Mouse (Mus musculus) thymus, postnatal 0 days (tissue): ENCODE results near the gene Paqr7. TPM values are rescaled to one million over a fixed set of nuclear protein-coding genes. Genes with fewer than 3 reads are reported as not detected.

Source experiments
- DNase-seq: peaks from one replicate; pipeline ENCODE4 v3.0.0-alpha.2; 2015; ENCODE audit warnings: low spot score
- polyA plus RNA-seq: library from polyadenylated mRNA; unstranded; fragments of >200 nt; fragmentation: Nextera tagmentation; extraction: Ambion mirVana; gene quantifications from 2 replicates; pipeline ENCODE4 v1.2.1, GENCODE M21; 2015

Gene Paqr7
- polyA plus RNA-seq = 8.1 TPM in 2 replicates

GRCm38 (mm10) chr4:134496595-134497210 is at the start of gene Paqr7:
Gene Paqr7 (plus strand): TSS chr4:134496697.
- peak; percentile 42 for DNase-seq

DNA sequence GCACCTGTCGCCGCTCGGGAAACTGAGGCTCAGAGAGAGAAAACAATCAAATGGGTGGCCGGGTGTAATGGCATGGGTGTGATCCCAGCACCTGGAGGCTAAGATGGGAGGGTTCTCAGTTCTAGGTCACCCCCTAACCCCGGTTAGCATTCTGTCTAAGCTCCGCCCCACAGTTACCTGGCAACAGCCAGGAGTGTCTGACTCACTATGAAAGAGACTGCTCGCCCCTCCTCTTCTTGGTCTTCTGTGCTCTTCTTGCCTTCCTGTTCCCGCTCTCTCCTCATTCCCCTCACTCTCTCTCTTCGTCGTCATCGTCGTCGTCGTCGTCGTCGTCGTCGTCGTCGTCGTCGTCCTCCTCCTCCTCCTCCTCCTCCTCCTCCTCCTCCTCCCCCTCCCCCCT is 48.5 kb upstream of the Paqr7 start:
- DNase-seq = peak; percentile 47

DNA sequence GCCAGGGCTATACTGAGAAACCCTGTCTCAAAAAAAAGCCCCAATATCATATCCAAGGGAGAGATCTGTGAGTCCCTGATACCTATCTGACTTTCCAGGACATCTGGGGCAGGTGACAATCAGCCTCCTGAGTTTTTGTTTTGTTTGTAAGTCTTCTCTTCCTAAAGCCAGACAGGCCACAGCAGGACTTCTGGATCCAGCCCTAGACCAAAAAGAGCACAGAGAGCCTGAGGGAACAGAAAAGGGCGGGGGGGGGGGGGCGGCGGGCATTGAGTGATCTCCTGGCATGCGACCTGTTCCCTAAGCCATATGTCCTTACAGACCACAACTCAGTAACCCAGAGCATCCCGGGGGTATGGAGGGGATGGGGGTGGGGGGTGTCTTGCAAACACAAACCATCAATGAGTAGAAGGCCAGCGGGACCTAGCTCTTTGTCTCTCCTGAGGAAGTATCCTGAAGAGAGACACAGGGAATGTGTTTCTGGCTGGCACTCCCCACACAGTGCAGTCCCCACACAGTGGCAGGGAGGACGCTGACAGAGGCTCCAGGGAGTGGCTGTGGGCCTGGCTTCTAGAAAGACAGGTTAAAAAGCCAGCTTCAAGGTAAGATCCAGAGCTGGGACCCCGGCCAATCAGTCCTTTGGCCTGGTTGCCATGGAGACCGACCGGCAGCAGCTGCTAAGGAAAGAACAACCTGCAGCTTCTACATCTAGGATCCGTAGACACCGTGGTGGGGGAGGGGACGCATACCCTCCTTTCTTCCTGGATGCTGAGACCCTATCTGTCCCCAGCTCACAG is 46.7 kb upstream of the Paqr7 start:
- DNase-seq = no peak

- DNase-seq = no peak
These were observed 45.9 kb upstream of the Paqr7 start for GRCm38 (mm10) chr4:134450392-134451195.

DNA sequence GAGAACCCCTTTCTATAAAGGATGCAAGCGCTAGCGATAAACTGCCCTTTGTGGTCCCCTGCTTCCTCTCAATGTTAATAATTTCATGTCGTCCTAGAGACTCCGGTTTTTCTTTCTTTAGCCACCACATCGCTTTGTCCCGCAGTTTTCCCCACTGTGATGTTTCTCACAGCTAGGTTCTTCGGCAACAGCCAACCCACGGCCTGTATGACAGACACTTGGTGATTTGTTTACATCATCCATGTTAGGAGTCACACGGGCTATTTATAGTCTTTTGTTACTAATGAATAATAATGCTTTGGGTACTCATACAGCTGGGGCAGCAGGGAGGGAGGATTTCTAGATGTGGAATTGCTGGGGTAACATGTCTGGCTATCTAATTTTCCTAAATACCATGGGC is 45.0 kb upstream of the Paqr7 start:
- no peak for DNase-seq

DNA sequence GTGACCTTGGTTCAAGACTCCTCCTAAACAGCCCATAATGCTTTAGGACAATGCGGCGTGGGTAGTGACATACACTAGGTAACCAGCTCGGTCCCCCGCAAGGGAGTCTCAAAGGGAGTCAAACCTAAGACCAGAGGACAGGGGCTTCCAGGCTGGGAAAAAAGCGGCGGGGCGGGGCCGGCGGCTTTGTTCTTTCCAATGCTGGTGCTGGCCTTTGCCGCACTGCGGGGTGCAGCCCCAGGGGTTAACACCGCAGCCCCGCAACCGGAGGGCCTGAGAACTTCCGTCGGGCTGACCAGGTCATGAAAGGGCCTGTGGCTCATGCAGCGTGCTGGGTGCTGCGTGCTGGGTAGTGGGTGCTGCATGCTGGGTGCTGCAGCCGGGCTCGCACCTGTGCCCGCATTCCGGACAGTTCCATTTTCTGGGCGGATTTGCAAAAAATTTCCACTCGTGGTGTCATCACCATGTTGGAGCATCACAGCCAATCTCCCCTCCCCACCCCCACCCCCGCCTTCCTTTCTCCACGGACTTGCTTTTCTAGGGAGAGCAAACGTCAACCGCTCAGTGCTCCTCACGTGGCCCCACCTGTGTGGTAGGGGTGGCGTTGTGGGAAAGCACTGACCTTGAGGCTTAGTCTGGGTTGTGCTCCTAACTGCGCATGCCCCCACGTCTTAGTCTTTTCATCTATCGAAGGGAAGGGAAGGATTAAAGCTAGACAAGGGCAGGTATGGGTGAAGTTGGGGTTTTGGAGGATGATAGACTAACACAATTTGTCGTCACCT is 42.7 kb upstream of the Paqr7 start:
- DNase-seq = no peak

DNA sequence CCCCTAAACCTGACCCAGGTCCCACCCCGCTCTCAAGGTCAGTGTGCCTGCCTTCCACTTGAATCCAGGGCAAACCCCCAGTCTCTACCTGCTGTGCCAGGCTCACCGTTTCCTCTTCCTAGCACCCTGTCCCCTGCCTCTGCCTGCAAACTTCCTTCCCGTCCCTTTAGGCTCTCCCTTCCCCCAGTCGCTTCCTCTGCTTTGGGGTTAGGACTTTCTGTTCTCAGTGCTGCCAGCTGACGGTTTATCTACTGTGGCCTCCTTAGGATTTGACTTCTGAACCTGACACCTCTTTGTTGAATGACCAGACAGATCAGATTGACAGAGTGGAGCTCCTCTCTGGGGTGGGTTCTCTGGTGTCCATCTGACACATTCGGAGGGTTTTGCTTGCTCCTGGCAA is 41.2 kb upstream of the Paqr7 start:
- DNase-seq = peak; percentile 48

DNA sequence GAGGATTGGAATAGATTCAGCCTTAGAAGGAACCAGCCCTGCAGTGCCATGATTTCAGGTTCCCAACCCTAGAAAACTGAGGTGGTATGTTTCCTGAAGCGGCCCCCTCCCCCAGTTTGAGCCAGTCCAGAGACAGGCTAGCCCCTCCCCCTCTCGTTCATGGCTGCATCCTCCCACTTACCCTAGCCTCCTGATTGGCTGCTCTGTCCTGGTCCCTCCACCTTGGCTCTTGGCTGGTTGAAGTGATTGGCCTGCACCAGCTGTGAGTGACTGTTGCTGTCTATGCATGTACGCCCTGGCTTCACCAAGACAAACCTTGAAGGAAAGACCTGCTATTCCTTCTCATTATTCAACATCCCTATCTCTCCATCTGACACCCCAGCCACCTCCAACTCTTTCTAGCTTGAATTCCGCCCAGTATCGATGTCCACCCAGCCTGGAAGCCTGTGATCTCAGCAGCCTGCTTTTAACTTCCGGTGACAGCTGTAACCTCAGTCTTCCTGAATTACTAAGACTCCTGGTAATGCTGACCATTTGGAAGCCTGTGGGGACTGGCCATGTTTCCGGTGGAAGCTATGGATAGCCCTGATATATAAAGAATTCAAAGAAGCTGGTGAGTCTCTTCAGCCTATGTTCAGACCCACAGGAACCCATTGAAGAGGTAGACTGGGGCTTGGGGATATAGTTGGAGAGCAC is 39.2 kb upstream of the Paqr7 start:
- no peak for DNase-seq

- no peak for DNase-seq
These were observed 37.6 kb upstream of the Paqr7 start for GRCm38 (mm10) chr4:134458856-134459255.

GRCm38 (mm10) chr4:134460277-134460676 is 36.2 kb upstream of the Paqr7 start:
- peak; percentile 64 for DNase-seq

DNA sequence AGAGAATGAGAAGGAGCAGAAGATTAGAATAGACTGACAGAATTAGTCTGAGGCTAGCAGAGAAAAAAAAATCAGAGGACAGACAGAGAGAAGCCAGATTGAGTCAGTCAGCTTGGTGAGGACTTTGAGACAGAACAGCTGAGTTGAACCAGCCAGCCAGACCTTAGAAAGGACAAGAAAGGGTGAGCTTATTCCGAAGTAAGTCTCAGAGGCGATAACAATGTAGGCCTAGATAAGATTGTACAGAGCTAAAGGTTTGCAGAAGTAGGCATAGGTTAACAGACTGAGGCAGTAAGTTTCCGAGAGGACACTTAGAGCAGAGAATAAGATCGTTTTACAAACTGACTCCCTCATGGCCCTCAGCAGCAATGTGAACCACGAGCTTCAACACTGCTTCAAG is 35.2 kb upstream of the Paqr7 start:
- no peak for DNase-seq

GRCm38 (mm10) chr4:134465789-134466188 is 30.7 kb upstream of the Paqr7 start:
- peak; percentile 35 for DNase-seq

GRCm38 (mm10) chr4:134466381-134467262 is 29.9 kb upstream of the Paqr7 start:
- DNase-seq = no peak

DNA sequence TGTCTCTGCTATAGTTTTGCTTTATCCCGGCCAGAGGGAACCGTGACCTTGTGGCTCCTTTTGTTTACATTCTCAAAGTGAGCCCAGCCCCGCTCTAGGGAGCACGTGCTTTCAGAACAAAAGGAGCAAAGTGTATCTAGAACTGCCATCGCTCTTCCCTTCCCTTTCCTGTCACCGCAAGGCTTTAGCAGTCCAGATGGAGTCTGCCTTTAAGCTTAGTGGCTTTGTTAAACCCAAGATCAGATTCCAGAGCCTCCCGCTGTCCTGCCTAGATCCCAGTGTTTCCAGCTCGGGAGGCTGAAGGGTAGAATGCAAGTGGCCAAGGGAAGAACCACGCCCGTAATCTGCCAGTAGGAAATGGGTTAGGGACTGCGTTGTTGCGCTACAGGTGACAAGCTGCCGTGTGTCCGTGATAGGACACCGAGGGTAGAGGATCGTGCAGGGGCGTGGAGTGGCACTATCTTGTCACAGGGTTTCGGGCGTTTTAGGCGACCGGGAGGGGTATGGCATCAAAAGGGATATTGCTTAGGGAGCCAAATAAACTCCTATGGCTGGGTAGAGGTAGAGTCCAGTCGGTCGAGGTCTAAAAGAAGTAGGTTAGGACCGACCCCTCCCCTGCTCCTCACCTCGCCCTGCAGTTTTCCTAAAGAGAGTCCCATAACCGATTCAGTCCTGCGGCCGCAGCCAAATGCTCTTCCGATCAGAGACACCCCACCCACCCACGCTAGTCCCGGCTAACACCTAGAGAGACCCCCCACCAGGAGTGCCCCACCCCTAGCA is 28.9 kb upstream of the Paqr7 start:
- peak; percentile 60 for DNase-seq

- peak; percentile 94 for DNase-seq
These were observed 28.3 kb upstream of the Paqr7 start, which contains the start of gene Stmn1 for GRCm38 (mm10) chr4:134468215-134468575. Gene Stmn1 (plus strand): TSS chr4:134468320.

DNA sequence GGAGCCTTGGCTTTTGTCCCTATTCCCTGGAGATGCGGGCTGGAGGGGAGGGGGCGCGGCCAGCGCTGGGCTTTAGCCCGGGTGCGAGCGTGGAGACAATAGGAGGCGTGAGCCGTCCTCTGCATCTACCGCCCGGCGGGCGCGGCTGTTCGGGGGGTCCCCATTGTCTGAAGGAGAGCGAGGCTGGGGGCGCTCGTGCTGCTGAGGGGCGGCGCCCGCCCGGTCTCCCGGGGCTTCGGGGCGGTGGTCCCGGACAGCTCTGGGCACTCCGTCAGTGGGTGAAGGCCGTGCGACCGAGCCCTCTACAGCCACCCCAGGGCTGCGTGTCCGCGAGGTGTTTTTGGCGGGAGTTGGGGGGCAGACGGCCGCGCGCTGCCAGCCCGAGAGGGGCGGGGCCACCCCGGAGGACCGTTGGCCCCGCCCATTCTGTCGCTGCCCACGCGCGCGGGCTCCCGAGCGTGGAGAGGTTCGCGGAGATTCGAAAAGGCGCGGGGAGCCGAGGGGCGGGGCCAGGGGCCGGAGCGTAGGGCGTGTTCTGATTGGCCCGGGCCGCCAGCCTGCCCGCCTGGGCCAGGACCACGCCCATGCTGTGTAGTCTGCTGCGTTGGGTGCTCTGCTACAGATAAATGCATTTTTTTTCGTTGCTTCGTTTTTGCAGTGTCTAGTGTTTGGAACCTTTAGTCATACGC is 27.8 kb upstream of the Paqr7 start:
- DNase-seq = peak; percentile 96

DNA sequence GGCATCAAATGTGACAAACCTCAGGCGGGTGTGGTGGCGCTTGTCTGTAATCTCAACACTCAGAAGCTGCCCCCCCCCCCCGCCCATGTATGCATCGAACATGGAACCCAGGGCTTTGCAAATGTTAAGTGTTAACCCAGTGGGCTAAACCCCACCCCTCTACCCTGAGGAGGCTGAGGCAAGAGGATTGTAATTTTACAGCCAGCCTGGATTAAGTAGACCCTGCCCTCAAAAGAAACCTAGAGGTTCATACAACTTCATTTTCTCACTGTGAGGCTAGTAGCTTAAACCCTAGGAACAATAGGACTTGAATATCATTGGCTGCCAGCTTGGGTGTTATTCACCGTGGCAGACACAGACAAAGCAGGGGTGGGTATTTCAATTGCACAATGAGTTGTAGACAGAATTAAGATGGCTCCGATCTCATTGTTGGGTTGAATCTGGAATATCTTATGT is 27.1 kb upstream of the Paqr7 start:
- peak; percentile 22 for DNase-seq

- no peak for DNase-seq
These were observed 26.5 kb upstream of the Paqr7 start for GRCm38 (mm10) chr4:134469985-134470384.
